In genomic region chr3:88521803-88522331, GRCm38 (mm10) we compare ENCODE assay signal across 9 mouse cellular contexts. TPM values are rescaled to one million over a fixed set of nuclear protein-coding genes. Genes with fewer than 3 reads are reported as not detected.
DNase-seq lines count a peak whose midpoint lies in the region; ATAC-seq and TF ChIP-seq lines count a peak whose summit lies in the region.
"Had no signal": no experiment of that assay in that cellular context is flagged by ENCODE, and none has a peak within 500 bp of the region (broad histone marks: within the 10 kb centered on the region; RNA-seq: fewer than 3 reads in every experiment).

No protein-coding gene starts in this region.

- TF ChIP-seq CTCF in Patski (IDR thresholded peaks at IDR 0.05): no peak
- TF ChIP-seq CTCF in heart, postnatal 0 days (IDR thresholded peaks at IDR 0.05; ENCODE audit: low read depth): peak; percentile 92
- peak; percentile 98 for TF ChIP-seq CTCF in small intestine, adult 2 months (IDR thresholded peaks at IDR 0.05; ENCODE audit: extremely low read depth, insufficient read length, insufficient replicate concordance, low read depth, low read length)

- H3K4me3 ChIP-seq in heart, postnatal 0 days (ENCODE audit: low read depth, low read length): no peak overlapping the region
- no peak overlapping the region for H3K4me3 ChIP-seq in small intestine, adult 2 months (ENCODE audit: low read depth, low read length)

- WGBS in heart, postnatal 0 days: 25% methylated on average over 9 of the region's 9 CpGs
- 26% methylated on average over 9 of the region's 9 CpGs for WGBS in small intestine, adult 2 months

- H3K4me2 ChIP-seq in heart, postnatal 0 days (ENCODE audit: low read depth, low read length): no peak overlapping the region

- TF ChIP-seq POLR2A in small intestine, adult 2 months (IDR thresholded peaks at IDR 0.05; ENCODE audit: low read depth, low read length): no peak

- peak; percentile 72 to 90 for DNase-seq in adrenal gland, adult (ENCODE audit: inconsistent age in 2 of 2, low spot score in 1 of 2)
- DNase-seq in adrenal gland, adult 8-10 months: no peak
- no peak for DNase-seq in Patski (ENCODE audit: low read depth, low spot score)
- DNase-seq in embryo, embryonic 11 days: peak; percentile 82
- DNase-seq in heart, postnatal 0 days (ENCODE audit: low spot score): peak; percentile 82
- peak; percentile 55 to 58 for DNase-seq in left cerebral cortex, adult 18-20 months (ENCODE audit: low spot score in 2 of 2)
- peak; percentile 76 to 86 for DNase-seq in lung, postnatal 4 days

- in situ Hi-C loops in Patski (cut with MboI; ENCODE audit: low pct_unique_long_range_greater_than_20kb): loop anchor here (5.0 kb wide), 2 partner anchors 35 to 115 kb away; no protein-coding TSS in a partner anchor

- H3K27me3 ChIP-seq in Patski: no peaks in the 10 kb centered on the region
- H3K27me3 ChIP-seq in heart, postnatal 0 days (ENCODE audit: control insufficient read depth, insufficient read depth, low read length): no peaks in the 10 kb centered on the region
- H3K27me3 ChIP-seq in small intestine, adult 2 months (ENCODE audit: control insufficient read depth, insufficient read depth, low read length): no peaks in the 10 kb centered on the region

- ATAC-seq in Patski: peak; percentile 19
- ATAC-seq in heart, postnatal 0 days (ENCODE audit: insufficient read depth, low read depth): peak; percentile 45

- POLR2A ChIA-PET in Patski (lab: Charles Lee): interaction anchor here (0.8 to 3.4 kb wide), 5 partner anchors 12 to 113 kb away, joined by 3 to 29 read pairs (median 12); no protein-coding TSS in a partner anchor

- no peak overlapping the region for H3K27ac ChIP-seq in heart, postnatal 0 days (ENCODE audit: low read depth)
- no peak overlapping the region for H3K27ac ChIP-seq in small intestine, adult 2 months (ENCODE audit: insufficient read depth, low read depth, low read length)

- H3K9me3 ChIP-seq in heart, postnatal 0 days (replicated peaks; ENCODE audit: control insufficient read depth, low read length): no peaks in the 10 kb centered on the region

- no peak for TF ChIP-seq EP300 in heart, postnatal 0 days (IDR thresholded peaks at IDR 0.05; ENCODE audit: low read depth)

- peaks cover 3% of the 10 kb centered on the region; the same call in 1 of the 2 replicates for H3K4me1 ChIP-seq in heart, postnatal 0 days (ENCODE audit: control insufficient read depth, insufficient read depth)
- H3K4me1 ChIP-seq in small intestine, adult 2 months (ENCODE audit: control insufficient read depth, insufficient read depth, insufficient read length, low read length): peaks cover 3% of the 10 kb centered on the region; the same call in 1 of the 2 replicates

- no peak overlapping the region for H3K9ac ChIP-seq in heart, postnatal 0 days (replicated peaks; ENCODE audit: low read depth, low read length)

- H3K36me3 ChIP-seq in heart, postnatal 0 days (replicated peaks; ENCODE audit: control insufficient read depth, insufficient read depth, low read length): no peaks in the 10 kb centered on the region; the same call in 1 of the 2 replicates
- no peaks in the 10 kb centered on the region for H3K36me3 ChIP-seq in small intestine, adult 2 months (ENCODE audit: control insufficient read depth, insufficient read depth, low read length)

- CTCF ChIA-PET in Patski (lab: Charles Lee): interaction anchor here (0.8 to 23.7 kb wide), 13 partner anchors 9 to 115 kb away, joined by 3 to 484 read pairs (median 9); partner anchors contain the start of genes Lmna and Pmf1

RNA-seq across cellular contexts. Expression of gene Mex3a, which starts 10.3 kb away (rescaled TPM):
- 1 to 10 TPM; 2.8 to 4.3 (median 3.9) TPM for total RNA-seq in adrenal gland, adult 8-10 months (2022)
- polyA plus RNA-seq in Patski (2021): 42.6 TPM
- 6.0 and 9.7 TPM in 2 replicates for total RNA-seq in heart, postnatal 0 days (2014; rRNA removed; ENCODE audit: low replicate concordance)
- polyA plus RNA-seq in heart, postnatal 0 days (2015; fragmentation: Nextera tagmentation; extraction: Ambion mirVana): 2.6 and 2.7 TPM in 2 replicates
- 1 to 10 TPM; 2.7 to 3.1 TPM for total RNA-seq in left cerebral cortex, adult 18-20 months (2021)
- polyA plus RNA-seq in small intestine, adult 2 months (2012; rRNA removed): 0.41 and 0.60 TPM in 2 replicates

RNA-seq across cellular contexts. Expression of gene Lmna, which starts 12.1 kb away (rescaled TPM):
- total RNA-seq in adrenal gland, adult 8-10 months (2022): 100 to 1,000 TPM in 3 of 4 experiments, 10 to 100 TPM in 1; 88.2 to 134 (median 124) TPM
- 401 TPM for polyA plus RNA-seq in Patski (2021)
- total RNA-seq in heart, postnatal 0 days (2014; rRNA removed; ENCODE audit: low replicate concordance): 156 and 210 TPM in 2 replicates
- polyA plus RNA-seq in heart, postnatal 0 days (2015; fragmentation: Nextera tagmentation; extraction: Ambion mirVana): 109 and 122 TPM in 2 replicates
- 10 to 100 TPM; 61.3 to 67.9 TPM for total RNA-seq in left cerebral cortex, adult 18-20 months (2021)
- 209 and 353 TPM in 2 replicates for polyA plus RNA-seq in small intestine, adult 2 months (2012; rRNA removed)

RNA-seq across cellular contexts. Expression of gene Rab25, which starts 26.2 kb away (rescaled TPM):
- total RNA-seq in adrenal gland, adult 8-10 months (2022): not detected
- polyA plus RNA-seq in Patski (2021): 0.41 TPM
- total RNA-seq in heart, postnatal 0 days (2014; rRNA removed; ENCODE audit: low replicate concordance): 0.39 and 2.5 TPM in 2 replicates
- polyA plus RNA-seq in heart, postnatal 0 days (2015; fragmentation: Nextera tagmentation; extraction: Ambion mirVana): 0.16 TPM in 1 of 2 replicates, not detected in the other
- total RNA-seq in left cerebral cortex, adult 18-20 months (2021): not detected
- 132 and 184 TPM in 2 replicates for polyA plus RNA-seq in small intestine, adult 2 months (2012; rRNA removed)
- total RNA-seq: layer of hippocampus, postnatal 25 days had no signal

RNA-seq across cellular contexts. Expression of gene Lamtor2, which starts 31.0 kb away (rescaled TPM):
- total RNA-seq in adrenal gland, adult 8-10 months (2022): 100 to 1,000 TPM; 138 to 164 (median 144) TPM
- polyA plus RNA-seq in Patski (2021): 264 TPM
- total RNA-seq in heart, postnatal 0 days (2014; rRNA removed; ENCODE audit: low replicate concordance): 3.6 and 34.6 TPM in 2 replicates
- 131 and 136 TPM in 2 replicates for polyA plus RNA-seq in heart, postnatal 0 days (2015; fragmentation: Nextera tagmentation; extraction: Ambion mirVana)
- 100 to 1,000 TPM; 104 to 115 TPM for total RNA-seq in left cerebral cortex, adult 18-20 months (2021)
- polyA plus RNA-seq in small intestine, adult 2 months (2012; rRNA removed): 99.8 and 167 TPM in 2 replicates

RNA-seq across cellular contexts. Expression of gene Ubqln4, which starts 31.7 kb away (rescaled TPM):
- 10 to 100 TPM; 64.1 to 81.3 (median 66.7) TPM for total RNA-seq in adrenal gland, adult 8-10 months (2022)
- polyA plus RNA-seq in Patski (2021): 143 TPM
- total RNA-seq in heart, postnatal 0 days (2014; rRNA removed; ENCODE audit: low replicate concordance): 74.9 and 82.4 TPM in 2 replicates
- polyA plus RNA-seq in heart, postnatal 0 days (2015; fragmentation: Nextera tagmentation; extraction: Ambion mirVana): 18.3 and 19.0 TPM in 2 replicates
- 100 to 1,000 TPM; 143 to 147 TPM for total RNA-seq in left cerebral cortex, adult 18-20 months (2021)
- 26.0 and 35.4 TPM in 2 replicates for polyA plus RNA-seq in small intestine, adult 2 months (2012; rRNA removed)

Comparison
In these comparisons a context has a peak if more than half of its experiments do, and no peak if none do; other contexts are left out.
1. DNase-seq: peak in adrenal gland, adult (2 of 2), embryo, embryonic 11 days (single experiment), heart, postnatal 0 days (single experiment), left cerebral cortex, adult 18-20 months (2 of 2) and lung, postnatal 4 days (2 of 2); none in adrenal gland, adult 8-10 months (single experiment) and Patski (single experiment).